8 mouse cellular contexts compared by ENCODE assay signal in the genomic region with DNA sequence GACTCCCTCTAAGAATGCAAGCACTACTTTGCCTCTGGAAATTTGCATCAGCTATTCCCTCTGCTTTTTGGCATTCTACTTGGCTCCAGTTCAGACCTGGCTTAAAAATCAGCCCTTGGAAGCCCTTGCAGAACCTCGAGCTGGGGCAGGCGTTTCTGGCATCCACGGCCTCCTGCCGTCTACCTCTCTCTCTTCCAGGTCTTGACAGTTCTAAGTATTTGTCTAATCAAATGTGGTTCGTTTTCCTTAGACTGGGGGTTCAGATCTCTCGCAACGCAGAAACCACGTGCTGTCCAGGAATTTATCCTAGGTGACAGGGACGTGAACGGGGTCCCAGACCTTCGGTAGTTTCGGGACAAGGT. TPM values are rescaled to one million over a fixed set of nuclear protein-coding genes. Genes with fewer than 3 reads are reported as not detected.
DNase-seq lines count a peak whose midpoint lies in the region; ATAC-seq and TF ChIP-seq lines count a peak whose summit lies in the region.

No protein-coding gene starts in this region.

- DNase-seq in left cerebral cortex, adult 2 months (ENCODE audit: extremely low spot score in 1 of 2, low spot score in 2 of 2), result peak in 1 of 2 experiments; percentile 53
- no peak for DNase-seq in left cerebral cortex, adult 11 months (ENCODE audit: low spot score)
- peak; percentile 7 for DNase-seq in c-Kit-positive CD71-positive TER-119-negative erythroid progenitor cells, embryonic 14.5 days (ENCODE audit: low read depth)
- DNase-seq in gastrocnemius, adult 8-10 months (ENCODE audit: low spot score in 2 of 2), result peak; percentile 17 to 23
- no peak for DNase-seq in thymus, postnatal 36 days

- H3K9me3 ChIP-seq in hindbrain, embryonic 16.5 days (ENCODE audit: control insufficient read depth, low read length), result no peaks in the 10 kb centered on the region
- no peaks in the 10 kb centered on the region for H3K9me3 ChIP-seq in limb, embryonic 13.5 days
- H3K9me3 ChIP-seq in neural tube, embryonic 13.5 days, result no peaks in the 10 kb centered on the region

- ATAC-seq in hindbrain, embryonic 16.5 days, result peak; percentile 15
- ATAC-seq in limb, embryonic 13.5 days (ENCODE audit: low FRiP score, low read depth), result peak; percentile 7; the same call in 1 of the 2 replicates
- ATAC-seq in neural tube, embryonic 13.5 days (ENCODE audit: low read depth), result no peak

- H3K36me3 ChIP-seq in hindbrain, embryonic 16.5 days (ENCODE audit: control insufficient read depth, insufficient read depth, low read length), result peaks cover 16% of the 10 kb centered on the region
- peaks cover 9% of the 10 kb centered on the region for H3K36me3 ChIP-seq in limb, embryonic 13.5 days
- H3K36me3 ChIP-seq in neural tube, embryonic 13.5 days, result peaks cover 34% of the 10 kb centered on the region

- H3K4me1 ChIP-seq in hindbrain, embryonic 16.5 days (ENCODE audit: control insufficient read depth, insufficient read depth, low read depth, low read length), result peaks cover 30% of the 10 kb centered on the region
- H3K4me1 ChIP-seq in limb, embryonic 13.5 days, result peaks cover 36% of the 10 kb centered on the region
- peaks cover 65% of the 10 kb centered on the region for H3K4me1 ChIP-seq in neural tube, embryonic 13.5 days (replicated peaks)

- H3K4me2 ChIP-seq in hindbrain, embryonic 16.5 days (ENCODE audit: low read length), result peak overlapping the region; percentile 76
- peak overlapping the region; percentile 80 for H3K4me2 ChIP-seq in limb, embryonic 13.5 days (replicated peaks)
- peak overlapping the region; percentile 81 for H3K4me2 ChIP-seq in neural tube, embryonic 13.5 days

- H3K27me3 ChIP-seq in hindbrain, embryonic 16.5 days (replicated peaks; ENCODE audit: control insufficient read depth, insufficient read depth, low read length), result no peaks in the 10 kb centered on the region
- H3K27me3 ChIP-seq in limb, embryonic 13.5 days, result peaks cover 13% of the 10 kb centered on the region
- H3K27me3 ChIP-seq in neural tube, embryonic 13.5 days, result no peaks in the 10 kb centered on the region

- peak overlapping the region; percentile 96 for H3K9ac ChIP-seq in hindbrain, embryonic 16.5 days (ENCODE audit: low read depth, low read length)
- H3K9ac ChIP-seq in limb, embryonic 13.5 days, result peak overlapping the region; percentile 95
- H3K9ac ChIP-seq in neural tube, embryonic 13.5 days, result peak overlapping the region; percentile 96

- H3K27ac ChIP-seq in left cerebral cortex, adult 2 months, result peak overlapping the region; percentile 99
- peak overlapping the region; percentile 100 for H3K27ac ChIP-seq in hindbrain, embryonic 16.5 days (ENCODE audit: low read depth, low read length)
- H3K27ac ChIP-seq in limb, embryonic 13.5 days, result peak overlapping the region; percentile 98
- peak overlapping the region; percentile 100 for H3K27ac ChIP-seq in neural tube, embryonic 13.5 days (replicated peaks)

- TF ChIP-seq CTCF in left cerebral cortex, adult 2 months (IDR thresholded peaks at IDR 0.05), result no peak

- 0% methylated on average over 12 of the region's 12 CpGs for WGBS in hindbrain, embryonic 16.5 days
- 1% methylated on average over 12 of the region's 12 CpGs for WGBS in limb, embryonic 13.5 days
- 1% methylated on average over 12 of the region's 12 CpGs for WGBS in neural tube, embryonic 13.5 days

- intact Hi-C loops in left cerebral cortex, adult 2 months (cut with DNase I), result loop anchor here (2.0 kb wide), 1 partner anchor 26 kb away; no protein-coding TSS in a partner anchor

- H3K4me3 ChIP-seq in left cerebral cortex, adult 2 months, result peak overlapping the region; percentile 70
- H3K4me3 ChIP-seq in hindbrain, embryonic 16.5 days (ENCODE audit: low read length), result peak overlapping the region; percentile 65
- peak overlapping the region; percentile 74 for H3K4me3 ChIP-seq in limb, embryonic 13.5 days
- peak overlapping the region; percentile 67 for H3K4me3 ChIP-seq in neural tube, embryonic 13.5 days

RNA-seq across cellular contexts. Expression of gene Zfp428, which starts 0.3 kb away (rescaled TPM):
- total RNA-seq in left cerebral cortex, adult 2 months (2021), result 10 to 100 TPM; 45.9 to 46.0 TPM
- 1 to 10 TPM; 2.5 to 5.2 (median 4.0) TPM for total RNA-seq in gastrocnemius, adult 8-10 months (2022)
- 272 and 277 TPM in 2 replicates for polyA plus RNA-seq in hindbrain, embryonic 16.5 days (2015; fragmentation: Nextera tagmentation; extraction: Ambion mirVana)
- 64.2 and 68.3 TPM in 2 replicates for polyA plus RNA-seq in limb, embryonic 13.5 days (2015; fragmentation: Nextera tagmentation; extraction: Ambion mirVana)
- polyA plus RNA-seq in neural tube, embryonic 13.5 days (2015; fragmentation: Nextera tagmentation; extraction: Ambion mirVana), result 243 and 251 TPM in 2 replicates

RNA-seq across cellular contexts. Expression of gene AC161166.1, which starts 5.8 kb away (rescaled TPM):
- total RNA-seq in left cerebral cortex, adult 2 months (2021), result not detected
- total RNA-seq in gastrocnemius, adult 8-10 months (2022), result not detected
- 1.0 and 1.1 TPM in 2 replicates for polyA plus RNA-seq in hindbrain, embryonic 16.5 days (2015; fragmentation: Nextera tagmentation; extraction: Ambion mirVana)
- 0.42 and 0.66 TPM in 2 replicates for polyA plus RNA-seq in limb, embryonic 13.5 days (2015; fragmentation: Nextera tagmentation; extraction: Ambion mirVana)
- polyA plus RNA-seq in neural tube, embryonic 13.5 days (2015; fragmentation: Nextera tagmentation; extraction: Ambion mirVana), result 1.1 and 1.5 TPM in 2 replicates

RNA-seq across cellular contexts. Expression of gene Irgq, which starts 24.0 kb away (rescaled TPM):
- total RNA-seq in left cerebral cortex, adult 2 months (2021), result 10 to 100 TPM; 81.6 to 84.3 TPM
- 10 to 100 TPM; 10.9 to 15.8 (median 12.7) TPM for total RNA-seq in gastrocnemius, adult 8-10 months (2022)
- polyA plus RNA-seq in hindbrain, embryonic 16.5 days (2015; fragmentation: Nextera tagmentation; extraction: Ambion mirVana), result 19.2 and 24.7 TPM in 2 replicates
- 6.8 and 8.1 TPM in 2 replicates for polyA plus RNA-seq in limb, embryonic 13.5 days (2015; fragmentation: Nextera tagmentation; extraction: Ambion mirVana)
- polyA plus RNA-seq in neural tube, embryonic 13.5 days (2015; fragmentation: Nextera tagmentation; extraction: Ambion mirVana), result 20.9 and 21.2 TPM in 2 replicates

RNA-seq across cellular contexts. Expression of gene Cadm4, which starts 24.6 kb away (rescaled TPM):
- 100 to 1,000 TPM; 213 to 219 TPM for total RNA-seq in left cerebral cortex, adult 2 months (2021)
- 1 to 10 TPM in 3 of 4 experiments, under 1 TPM in 1; 0.87 to 3.6 (median 1.8) TPM for total RNA-seq in gastrocnemius, adult 8-10 months (2022)
- polyA plus RNA-seq in hindbrain, embryonic 16.5 days (2015; fragmentation: Nextera tagmentation; extraction: Ambion mirVana), result 47.0 and 68.0 TPM in 2 replicates
- polyA plus RNA-seq in limb, embryonic 13.5 days (2015; fragmentation: Nextera tagmentation; extraction: Ambion mirVana), result 6.3 and 6.5 TPM in 2 replicates
- 56.3 and 71.3 TPM in 2 replicates for polyA plus RNA-seq in neural tube, embryonic 13.5 days (2015; fragmentation: Nextera tagmentation; extraction: Ambion mirVana)

RNA-seq across cellular contexts. Expression of gene Pinlyp, which starts 39.5 kb away (rescaled TPM):
- total RNA-seq in left cerebral cortex, adult 2 months (2021), result not detected
- not detected for total RNA-seq in gastrocnemius, adult 8-10 months (2022)
- polyA plus RNA-seq in hindbrain, embryonic 16.5 days (2015; fragmentation: Nextera tagmentation; extraction: Ambion mirVana), result not detected in 2 replicates
- polyA plus RNA-seq in limb, embryonic 13.5 days (2015; fragmentation: Nextera tagmentation; extraction: Ambion mirVana), result not detected in 2 replicates
- not detected in 2 replicates for polyA plus RNA-seq in neural tube, embryonic 13.5 days (2015; fragmentation: Nextera tagmentation; extraction: Ambion mirVana)

Comparison
In these comparisons a context has a peak if more than half of its experiments do, and no peak if none do; other contexts are left out.
1. DNase-seq: peak in c-Kit-positive CD71-positive TER-119-negative erythroid progenitor cells, embryonic 14.5 days (single experiment) and gastrocnemius, adult 8-10 months (2 of 2); none in left cerebral cortex, adult 11 months (single experiment) and thymus, postnatal 36 days (0 of 2).
2. Peak in every context shown above with its lines, with median percentiles within 50 percentile points of each other: H3K27ac ChIP-seq, H3K4me3 ChIP-seq, H3K4me2 ChIP-seq and H3K9ac ChIP-seq.